Mouse (Mus musculus): ENCODE measurements around the gene Gli3.

DNA sequence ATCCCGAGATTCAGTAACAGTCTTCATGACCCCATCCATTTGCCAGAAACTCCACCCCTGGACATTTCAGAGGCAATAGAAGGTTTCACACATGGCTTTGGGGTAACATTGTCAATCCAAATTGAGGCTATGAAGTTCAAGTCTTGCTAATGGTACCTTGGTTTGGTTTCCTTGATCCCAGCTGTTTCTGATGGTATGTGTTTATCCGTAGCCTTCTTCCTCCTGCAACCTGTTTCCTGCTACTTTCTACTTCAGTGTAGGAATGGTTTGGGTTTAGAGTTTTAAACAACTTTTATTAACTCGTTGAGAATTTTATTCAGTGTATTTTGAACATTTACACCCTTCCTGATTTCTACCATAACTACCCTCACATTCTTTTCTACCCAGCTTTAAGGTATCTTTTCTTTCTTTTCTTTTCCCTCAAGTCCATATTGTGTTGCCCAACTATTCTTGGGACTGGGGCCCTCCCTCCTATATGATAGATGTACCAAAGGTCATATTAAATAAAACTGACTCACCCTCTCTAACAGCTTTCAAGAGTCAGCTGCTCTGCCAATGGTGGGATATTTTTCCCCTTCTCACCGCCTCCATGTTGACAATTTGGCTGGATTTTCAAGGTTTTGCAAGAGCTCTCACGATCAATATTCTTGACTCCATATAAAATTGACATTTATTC, 225.9 kb downstream of the Gli3 start:
- TF ChIP-seq EP300 (IDR thresholded peaks at IDR 0.05; ENCODE audit: low read depth) (no peak), CTCF (IDR thresholded peaks at IDR 0.05; ENCODE audit: low read depth) (no peak)

Data from liver, embryonic 14.5 days (tissue).